Mouse (Mus musculus): ENCODE measurements around the gene Stard9.

GRCm38 (mm10) chr2:120597734-120598133, 31.2 kb upstream of the Stard9 start:
- TF ChIP-seq CTCF (conservative IDR thresholded peaks at IDR 0.05; ENCODE audit: low read length) (no peak), NANOG (IDR thresholded peaks at IDR 0.05; ENCODE audit: borderline replicate concordance, low read length) (no peak)
